Mouse (Mus musculus) ovary, adult 2 months (tissue): Measurements from ENCODE around the gene 9130213A22Rik. TPM values are rescaled to one million over a fixed set of nuclear protein-coding genes. Genes with fewer than 3 reads are reported as not detected.

Experiments
- polyA plus RNA-seq: library from polyadenylated mRNA; depleted of rRNA; stranded (reverse); fragments of >200 nt; gene quantifications from 2 replicates; pipeline ENCODE4 v1.2.3, GENCODE M21; 2012; rRNA removed

The 9130213A22Rik gene
- polyA plus RNA-seq = 1.4 TPM in 2 replicates

DNA sequence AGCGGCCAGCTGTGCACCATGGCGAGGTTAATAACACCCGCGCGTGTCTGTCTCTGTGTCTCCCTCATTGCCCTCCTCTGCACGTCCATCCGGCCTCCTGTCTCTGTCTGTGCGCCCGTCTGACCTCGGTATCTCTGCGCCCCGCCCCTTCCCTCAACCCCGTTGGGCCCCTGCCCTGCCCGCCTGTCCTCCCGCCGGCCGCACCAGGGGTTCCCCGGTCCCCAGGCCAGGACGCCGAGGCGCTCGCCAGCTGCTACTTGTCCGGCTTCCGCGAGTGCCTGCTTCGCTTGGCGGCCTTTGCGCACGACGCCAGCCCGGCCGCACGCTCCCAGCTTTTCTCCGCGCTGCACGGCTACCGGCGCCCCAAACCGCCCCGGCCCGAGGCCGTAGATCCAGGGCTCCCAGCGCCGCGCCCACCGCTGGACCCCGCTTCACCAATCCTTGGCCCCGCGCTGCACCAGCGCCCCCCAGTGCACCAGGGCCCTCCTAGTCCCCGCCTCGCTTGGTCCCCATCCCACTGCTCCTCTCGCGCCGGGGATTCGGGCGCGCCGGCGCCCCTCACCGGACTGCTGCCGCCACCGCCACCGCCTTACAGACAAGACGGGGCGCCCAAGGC is at the start of gene 9130213A22Rik:
Gene 9130213A22Rik (minus strand): TSS at position 254 of the 616 bp plus-strand sequence.

DNA sequence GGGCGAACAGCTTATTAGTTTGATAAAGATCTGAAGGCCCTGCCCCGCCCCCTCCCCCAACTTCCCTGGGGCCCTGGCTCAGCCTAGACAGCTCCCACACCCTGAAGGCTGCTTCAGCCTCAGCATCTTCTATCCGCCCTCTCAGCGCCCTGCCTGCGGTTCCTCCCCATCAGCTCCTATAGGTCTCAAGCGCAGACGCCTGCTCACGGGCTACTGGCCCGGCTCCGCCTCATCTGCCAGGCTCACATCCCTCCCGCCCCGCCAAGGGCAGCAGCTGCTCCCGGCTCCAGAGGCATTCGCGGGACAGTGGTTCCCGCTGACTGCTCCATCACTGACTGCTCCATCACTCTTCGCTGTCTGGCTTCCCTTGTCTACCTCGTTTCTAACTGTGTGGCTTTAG is 34.4 kb upstream of the 9130213A22Rik start, which contains the start of gene Alox12b:
Gene Alox12b (plus strand): TSS at position 190 of the 400 bp plus-strand sequence.

DNA sequence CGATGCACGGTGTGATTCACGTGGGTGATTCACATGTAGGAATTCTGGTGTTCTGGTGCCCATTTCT is 3.3 kb upstream of the 9130213A22Rik start, which contains the start of gene Aloxe3:
Gene Aloxe3 (plus strand): TSS at position 45 of the 67 bp plus-strand sequence.

DNA sequence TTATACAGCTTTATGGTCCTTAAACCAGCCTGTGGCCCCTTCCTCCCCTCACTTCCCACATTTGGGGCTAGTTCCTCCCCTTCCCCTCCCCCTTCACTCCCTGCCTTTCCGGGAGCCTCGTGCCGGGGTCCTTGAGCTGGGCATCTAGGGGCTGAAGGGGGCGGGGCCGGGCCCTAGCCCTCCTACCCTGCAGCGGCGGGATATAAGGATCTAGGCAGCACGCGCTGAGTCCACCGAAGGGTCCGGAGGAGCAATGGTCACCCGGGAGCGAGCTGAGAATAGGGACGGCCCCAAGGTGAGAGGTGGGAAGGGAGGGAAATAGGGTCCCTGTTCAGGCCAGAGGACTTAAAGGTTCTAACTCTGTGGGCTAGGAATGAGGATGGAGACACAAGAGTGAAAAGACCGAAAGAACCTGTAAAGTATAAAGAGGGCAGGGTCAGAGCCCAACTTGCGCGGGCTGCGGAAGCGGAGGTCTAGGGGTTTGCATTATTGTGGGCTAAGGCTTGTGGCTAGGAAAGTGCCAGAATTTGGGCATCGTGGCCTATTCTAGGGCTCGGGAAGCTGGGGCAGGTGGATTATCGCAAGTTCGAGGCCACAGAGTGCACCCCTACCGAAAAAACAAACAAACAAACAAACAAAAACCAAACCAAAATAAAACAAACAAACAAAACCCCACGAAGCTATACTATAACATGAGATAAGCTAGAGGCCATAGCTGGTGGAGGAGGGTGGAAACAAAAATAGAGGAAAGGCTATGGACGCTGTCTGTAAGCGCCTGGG is 2.0 kb downstream of the 9130213A22Rik start, which contains the start of gene Hes7:
Gene Hes7 (plus strand): TSS at position 184 of the 780 bp plus-strand sequence.

DNA sequence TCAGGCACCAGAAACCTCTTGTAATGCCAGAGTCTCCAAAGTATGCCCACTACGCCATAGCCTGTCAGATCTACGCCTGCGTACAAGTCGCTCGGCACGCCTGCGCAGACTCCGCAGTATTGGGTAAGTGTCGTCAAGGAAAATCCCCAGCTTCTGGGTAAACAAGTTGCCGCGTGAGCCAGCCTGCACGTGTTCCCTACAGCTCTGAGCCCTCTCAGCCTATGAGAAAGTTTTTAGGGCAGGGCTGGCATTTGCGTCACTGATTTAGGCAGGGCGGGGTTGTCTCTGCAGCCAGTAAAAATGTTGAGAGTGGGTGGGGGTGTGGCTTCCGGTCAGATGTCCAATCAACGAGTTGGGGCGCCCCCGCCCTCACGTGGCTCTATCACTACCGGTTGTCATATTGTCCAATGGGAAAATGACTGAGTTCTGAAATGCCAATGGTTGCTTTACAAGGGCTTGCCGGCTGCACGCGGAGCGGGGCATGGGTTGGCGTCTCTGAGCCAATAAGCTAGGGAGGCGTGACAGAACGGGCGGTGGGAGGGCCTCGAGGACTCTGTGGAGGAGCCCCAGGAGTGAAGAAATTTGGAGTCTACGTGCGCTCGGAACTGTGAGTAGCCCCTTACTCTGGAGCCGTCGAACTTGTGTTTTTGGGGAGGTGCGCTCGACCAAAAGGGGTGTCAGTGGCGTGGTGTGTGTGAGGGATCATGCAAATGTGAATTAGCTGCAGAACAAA is 27.5 kb downstream of the 9130213A22Rik start, which contains the start of gene Per1:
Gene Per1 (plus strand): TSS at position 521 of the 733 bp plus-strand sequence.

DNA sequence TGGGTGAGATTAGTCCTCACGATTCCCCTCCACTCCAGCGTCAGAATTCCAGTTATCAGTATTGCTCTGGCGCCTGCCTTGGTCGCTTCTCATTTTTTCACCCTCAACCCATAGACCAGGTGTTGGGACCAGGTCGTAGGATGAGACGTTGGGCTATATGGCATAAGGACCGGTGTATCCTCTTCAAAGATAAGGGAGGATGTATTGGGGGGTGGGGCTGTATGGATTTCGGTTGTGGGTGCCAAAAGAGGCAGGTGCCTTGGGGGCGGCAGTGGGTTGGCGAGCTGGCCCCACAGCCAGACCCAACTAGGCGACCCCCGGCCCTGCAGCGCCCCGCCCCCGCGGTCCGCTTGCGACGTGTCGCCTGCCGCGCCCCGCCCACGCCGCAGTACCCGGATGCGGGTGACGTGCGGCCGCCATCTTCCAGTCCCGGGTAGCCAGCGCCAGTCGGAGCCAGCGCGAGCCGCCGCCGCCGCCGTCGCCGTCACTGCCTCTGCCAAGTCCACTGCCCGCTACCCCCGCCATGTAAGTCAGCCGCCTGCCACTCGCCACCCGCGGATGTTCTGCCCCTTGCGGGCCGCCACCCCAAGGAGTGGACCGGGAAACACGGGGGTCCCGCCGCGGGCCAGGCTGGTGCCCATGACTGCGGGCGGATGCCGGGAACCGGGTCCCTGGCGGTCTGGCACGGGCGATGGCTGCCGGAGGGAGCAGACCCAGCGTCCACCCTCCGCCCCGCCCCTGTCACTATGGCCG is 34.1 kb downstream of the 9130213A22Rik start, which contains the start of gene Vamp2:
Gene Vamp2 (plus strand): TSS at position 388 of the 753 bp plus-strand sequence.

DNA sequence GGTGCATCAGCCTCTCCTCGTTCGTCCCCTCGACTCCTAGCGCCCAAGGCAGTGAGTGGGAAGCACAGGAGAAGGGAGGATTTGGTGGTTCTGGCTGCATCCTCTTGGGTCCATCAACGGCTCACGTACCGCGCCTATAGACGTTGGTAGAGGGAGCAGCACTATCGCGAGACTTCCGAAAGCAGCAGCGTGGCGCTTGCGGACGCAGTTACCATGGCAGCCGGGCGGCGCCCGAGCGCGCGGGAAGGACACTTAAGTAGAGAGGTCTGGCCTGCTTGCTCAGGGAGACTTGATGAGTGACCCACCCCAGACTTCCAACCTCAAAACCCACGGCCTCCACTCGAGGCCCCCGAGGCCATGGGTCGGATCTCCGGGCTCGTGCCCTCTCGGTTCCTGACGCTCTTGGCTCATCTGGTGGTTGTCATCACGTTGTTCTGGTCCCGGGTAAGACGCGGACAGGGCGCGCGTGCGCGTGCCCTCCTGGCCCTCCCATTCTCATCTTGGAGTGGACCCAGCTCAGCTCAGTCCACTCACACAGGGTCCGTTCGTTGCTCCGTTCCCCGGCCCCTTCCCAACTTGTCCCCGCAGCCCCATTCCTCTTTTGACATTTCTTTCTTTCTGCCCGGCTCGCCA is 51.7 kb downstream of the 9130213A22Rik start, which contains the start of gene Tmem107:
Gene Tmem107 (plus strand): TSS at position 217 of the 633 bp plus-strand sequence.

Other genes starting within 250 kb of the 9130213A22Rik start
- gene Rnf222, start 234.0 kb downstream of the 9130213A22Rik start, polyA plus RNA-seq = 0.03 and 0.21 TPM in 2 replicates
- 1,030 and 1,365 TPM in 2 replicates for gene Rpl26, start 221.0 kb downstream of the 9130213A22Rik start, polyA plus RNA-seq
- not detected in 2 replicates for gene Odf4, start 195.5 kb downstream of the 9130213A22Rik start, polyA plus RNA-seq
- gene Arhgef15, start 165.1 kb downstream of the 9130213A22Rik start, polyA plus RNA-seq = 53.3 and 59.5 TPM in 2 replicates
- 94.0 and 117 TPM in 2 replicates for gene Slc25a35, start 154.5 kb downstream of the 9130213A22Rik start, polyA plus RNA-seq
- 31.8 and 49.9 TPM in 2 replicates for gene Rangrf, start 147.4 kb downstream of the 9130213A22Rik start, polyA plus RNA-seq
- 27.2 and 30.6 TPM in 2 replicates for gene Pfas, start 114.1 kb downstream of the 9130213A22Rik start, polyA plus RNA-seq
- gene Ctc1, start 106.7 kb downstream of the 9130213A22Rik start, polyA plus RNA-seq = 69.9 and 84.4 TPM in 2 replicates
- gene Aurkb, start 76.9 kb downstream of the 9130213A22Rik start, polyA plus RNA-seq = 35.2 and 55.8 TPM in 2 replicates
- 26.9 and 29.6 TPM in 2 replicates for gene Borcs6, start 62.9 kb downstream of the 9130213A22Rik start, polyA plus RNA-seq
- 60.2 and 98.0 TPM in 2 replicates for gene Tmem107, start 51.8 kb downstream of the 9130213A22Rik start, polyA plus RNA-seq
- gene Vamp2, start 34.1 kb downstream of the 9130213A22Rik start, polyA plus RNA-seq = 128 and 221 TPM in 2 replicates
- 25.2 and 31.5 TPM in 2 replicates for gene Per1, start 27.4 kb downstream of the 9130213A22Rik start, polyA plus RNA-seq
- 0.83 and 1.5 TPM in 2 replicates for gene Hes7, start 2.2 kb downstream of the 9130213A22Rik start, polyA plus RNA-seq
- 2.8 and 7.0 TPM in 2 replicates for gene Aloxe3, start 3.3 kb upstream of the 9130213A22Rik start, polyA plus RNA-seq
- gene Alox12b, start 34.4 kb upstream of the 9130213A22Rik start, polyA plus RNA-seq = 0.18 TPM in 1 of 2 replicates, not detected in the other
- gene Alox8, start 75.3 kb upstream of the 9130213A22Rik start, polyA plus RNA-seq = 0.06 TPM in 1 of 2 replicates, not detected in the other
- 1.6 and 1.8 TPM in 2 replicates for gene Gucy2e, start 114.4 kb upstream of the 9130213A22Rik start, polyA plus RNA-seq
- 11.0 and 12.6 TPM in 2 replicates for gene Cntrob, start 201.2 kb upstream of the 9130213A22Rik start, polyA plus RNA-seq
- gene Trappc1, start 201.4 kb upstream of the 9130213A22Rik start, polyA plus RNA-seq = 24.4 and 49.0 TPM in 2 replicates
- gene Kcnab3, start 203.7 kb upstream of the 9130213A22Rik start, polyA plus RNA-seq = 20.8 and 21.2 TPM in 2 replicates
- gene Rnf227, start 217.9 kb upstream of the 9130213A22Rik start, polyA plus RNA-seq = 4.7 and 4.9 TPM in 2 replicates
- 192 and 199 TPM in 2 replicates for gene Chd3, start 246.8 kb upstream of the 9130213A22Rik start, polyA plus RNA-seq